Mouse (Mus musculus) cerebellum, adult 18-20 months (tissue): ENCODE measurements around the gene Kansl1.

Experiments
- DNase-seq, 2 experiments: peaks; one replicate each; pipeline ENCODE4 v3.0.0; 2021

Kansl1 gene

GRCm38 (mm10) chr11:104362704-104363103 lies 106.0 kb downstream of the Kansl1 start:
- no peak for DNase-seq

GRCm38 (mm10) chr11:104361790-104362189 lies 106.9 kb downstream of the Kansl1 start:
- DNase-seq = no peak

GRCm38 (mm10) chr11:104346931-104347330 lies 121.7 kb downstream of the Kansl1 start:
- peak; percentile 53 to 64 for DNase-seq

- no peak for DNase-seq
Measured at GRCm38 (mm10) chr11:104334946-104335345, 133.7 kb downstream of the Kansl1 start.

- DNase-seq = no peak
Measured at GRCm38 (mm10) chr11:104334115-104334514, 134.5 kb downstream of the Kansl1 start.

GRCm38 (mm10) chr11:104332105-104332504 lies 136.6 kb downstream of the Kansl1 start:
- DNase-seq = no peak

- no peak for DNase-seq
Measured at GRCm38 (mm10) chr11:104331208-104331607, 137.5 kb downstream of the Kansl1 start.

GRCm38 (mm10) chr11:104330151-104330550 lies 138.5 kb downstream of the Kansl1 start:
- no peak for DNase-seq

GRCm38 (mm10) chr11:104329185-104329926 lies 139.3 kb downstream of the Kansl1 start:
- no peak for DNase-seq

GRCm38 (mm10) chr11:104327946-104328345 lies 140.7 kb downstream of the Kansl1 start:
- DNase-seq = no peak

- no peak for DNase-seq
Measured at GRCm38 (mm10) chr11:104327462-104327861, 141.2 kb downstream of the Kansl1 start.

- DNase-seq = no peak
Measured at GRCm38 (mm10) chr11:104322142-104322541, 146.5 kb downstream of the Kansl1 start.

- no peak for DNase-seq
Measured at GRCm38 (mm10) chr11:104320511-104320910, 148.2 kb downstream of the Kansl1 start.

GRCm38 (mm10) chr11:104318940-104319781 lies 149.5 kb downstream of the Kansl1 start:
- peak; percentile 63 to 72 for DNase-seq

GRCm38 (mm10) chr11:104317631-104318030 lies 151.0 kb downstream of the Kansl1 start:
- DNase-seq = no peak

GRCm38 (mm10) chr11:104316685-104317400 lies 151.8 kb downstream of the Kansl1 start:
- DNase-seq = no peak

- peak; percentile 81 to 85 for DNase-seq
Measured at GRCm38 (mm10) chr11:104315703-104316102, 153.0 kb downstream of the Kansl1 start.

- no peak for DNase-seq
Measured at GRCm38 (mm10) chr11:104311643-104312042, 157.0 kb downstream of the Kansl1 start.

- no peak for DNase-seq
Measured at GRCm38 (mm10) chr11:104310226-104310887, 158.3 kb downstream of the Kansl1 start.

GRCm38 (mm10) chr11:104309377-104310225 lies 159.1 kb downstream of the Kansl1 start:
- DNase-seq = no peak

- DNase-seq = no peak
Measured at GRCm38 (mm10) chr11:104307136-104307535, 161.5 kb downstream of the Kansl1 start.

- no peak for DNase-seq
Measured at GRCm38 (mm10) chr11:104306483-104306882, 162.2 kb downstream of the Kansl1 start.
